Mouse (Mus musculus): Measurements from ENCODE around the gene Accs.

DNA sequence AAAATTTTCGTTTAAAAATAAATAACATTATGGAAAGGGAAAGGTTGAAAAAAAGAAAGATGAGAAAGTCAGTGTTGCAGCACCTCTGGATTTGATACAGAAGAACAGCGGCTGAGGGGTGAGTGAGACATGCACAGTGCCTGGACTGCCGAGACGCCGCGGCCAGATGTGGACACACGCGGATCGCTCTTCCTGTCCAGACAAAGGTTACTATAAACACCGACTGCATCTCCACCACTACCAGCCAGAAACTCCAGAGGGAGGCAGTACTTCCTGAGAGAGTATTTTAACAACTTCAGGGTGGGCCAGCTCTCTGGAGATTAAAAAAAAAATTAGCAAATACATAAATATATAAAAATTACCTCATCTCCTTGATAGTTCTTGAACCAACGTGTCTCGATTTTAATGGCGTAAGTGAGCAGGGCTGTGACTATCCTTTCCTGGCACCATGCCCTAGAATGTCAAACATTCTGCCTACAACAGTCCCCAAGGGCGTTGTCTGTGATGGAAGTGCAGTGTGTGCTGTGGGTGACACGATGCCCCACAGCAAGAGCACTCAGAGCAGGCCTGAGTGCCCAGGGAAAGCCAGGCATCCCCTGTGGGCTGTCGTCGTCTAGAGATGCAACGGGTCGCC is 52.5 kb downstream of the Accs start:
- TF ChIP-seq POLR2A (IDR thresholded peaks at IDR 0.05; ENCODE audit: borderline replicate concordance, extremely low read depth, low read depth, low read length) (no peak), CTCF (IDR thresholded peaks at IDR 0.05; ENCODE audit: insufficient read depth, low read length) (no peak)

Data from lung, adult 2 months (tissue).